Mouse (Mus musculus): Measurements from ENCODE around the gene 1700013G24Rik. TPM values are rescaled to one million over a fixed set of nuclear protein-coding genes. Genes with fewer than 3 reads are reported as not detected.

Gene 1700013G24Rik
- total and polyA plus RNA-seq, 2 experiments from 2014 or later = not detected

- ATAC-seq (no peak), DNase-seq (no peak)
- H3K36me3 ChIP-seq (ENCODE audit: insufficient read depth) = no peaks in the 10 kb centered on the region
- no peak overlapping the region for H3K9ac ChIP-seq
- no peaks in the 10 kb centered on the region for H3K4me1 ChIP-seq (ENCODE audit: insufficient read depth)
- TF ChIP-seq CTCF (IDR thresholded peaks at IDR 0.05; ENCODE audit: low read depth) = no peak
- H3K27ac ChIP-seq (ENCODE audit: low read depth, low read length) = no peak overlapping the region
- no peaks in the 10 kb centered on the region for H3K27me3 ChIP-seq (ENCODE audit: insufficient read depth, low read length)
- H3K4me2 ChIP-seq (ENCODE audit: low read depth) = no peak overlapping the region
- no peak overlapping the region for H3K4me3 ChIP-seq (ENCODE audit: low read depth, low read length)
- WGBS = 60% methylated on average over 8 of the region's 8 CpGs
- no peaks in the 10 kb centered on the region for H3K9me3 ChIP-seq (ENCODE audit: low read length)
These were observed 36.9 kb downstream of the 1700013G24Rik start for GRCm38 (mm10) chr4:137489996-137490395.

DNA sequence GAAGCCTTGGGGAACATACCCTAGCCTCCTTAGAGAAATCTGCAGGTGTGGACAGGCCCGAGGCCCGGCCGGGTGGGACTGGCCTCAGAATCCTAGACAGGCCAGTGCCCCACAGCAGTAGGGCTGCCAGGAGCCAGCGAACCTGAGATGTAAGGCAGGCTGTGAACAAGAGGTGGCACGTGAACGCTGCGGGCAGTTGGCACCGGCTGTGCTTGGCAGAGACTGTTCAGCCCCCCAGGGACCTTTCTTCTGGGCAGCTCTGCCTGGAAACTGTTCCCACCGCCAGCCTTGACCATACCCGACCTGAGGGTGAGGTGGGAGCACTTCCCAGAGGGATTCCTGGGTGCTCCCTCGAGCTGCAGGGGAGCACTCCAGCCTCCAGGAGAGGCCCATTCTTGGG lies 39.5 kb downstream of the 1700013G24Rik start:
- no peak for ATAC-seq
- DNase-seq = no peak
- no peak overlapping the region for H3K4me3 ChIP-seq (ENCODE audit: low read depth, low read length)

GRCm38 (mm10) chr4:137493187-137493586 lies 40.1 kb downstream of the 1700013G24Rik start:
- 95% methylated on average over 4 of the region's 4 CpGs for WGBS
- no peak overlapping the region for H3K27ac ChIP-seq (ENCODE audit: low read depth, low read length)
- ATAC-seq (no peak), DNase-seq (no peak)
- no peak overlapping the region for H3K4me3 ChIP-seq (ENCODE audit: low read depth, low read length)
- no peak overlapping the region for H3K4me2 ChIP-seq (ENCODE audit: low read depth)
- no peaks in the 10 kb centered on the region for H3K9me3 ChIP-seq (ENCODE audit: low read length)
- H3K4me1 ChIP-seq (ENCODE audit: insufficient read depth) = no peaks in the 10 kb centered on the region
- H3K9ac ChIP-seq = no peak overlapping the region
- H3K27me3 ChIP-seq (ENCODE audit: insufficient read depth, low read length) = no peaks in the 10 kb centered on the region
- H3K36me3 ChIP-seq (ENCODE audit: insufficient read depth) = no peaks in the 10 kb centered on the region
- TF ChIP-seq CTCF (IDR thresholded peaks at IDR 0.05; ENCODE audit: low read depth) = no peak

More for the DNA sequence above, 39.5 kb downstream of the 1700013G24Rik start:
- TF ChIP-seq CTCF (IDR thresholded peaks at IDR 0.05; ENCODE audit: low read depth) = no peak
- no peaks in the 10 kb centered on the region for H3K27me3 ChIP-seq (ENCODE audit: insufficient read depth, low read length)
- no peaks in the 10 kb centered on the region for H3K9me3 ChIP-seq (ENCODE audit: low read length)
- H3K27ac ChIP-seq (ENCODE audit: low read depth, low read length) = no peak overlapping the region
- H3K36me3 ChIP-seq (ENCODE audit: insufficient read depth) = no peaks in the 10 kb centered on the region
- H3K9ac ChIP-seq = no peak overlapping the region
- 49% methylated on average over 11 of the region's 11 CpGs for WGBS
- no peaks in the 10 kb centered on the region for H3K4me1 ChIP-seq (ENCODE audit: insufficient read depth)
- H3K4me2 ChIP-seq (ENCODE audit: low read depth) = no peak overlapping the region

- 13% methylated on average over 19 of the region's 19 CpGs for WGBS
- no peak overlapping the region for H3K27ac ChIP-seq (ENCODE audit: low read depth, low read length)
- no peak overlapping the region for H3K4me2 ChIP-seq (ENCODE audit: low read depth)
These were observed 41.8 kb downstream of the 1700013G24Rik start for GRCm38 (mm10) chr4:137494751-137495500.

GRCm38 (mm10) chr4:137495501-137496100 lies 42.5 kb downstream of the 1700013G24Rik start:
- Histone ChIP-seq H3K4me2 (ENCODE audit: low read depth) (no peak overlapping the region), H3K4me1 (ENCODE audit: insufficient read depth) (no peaks in the 10 kb centered on the region)
- ATAC-seq = no peak

More at GRCm38 (mm10) chr4:137494751-137495500, 41.8 kb downstream of the 1700013G24Rik start:
- DNase-seq (peak; percentile 51), ATAC-seq (peak; percentile 71)
- TF ChIP-seq CTCF (IDR thresholded peaks at IDR 0.05; ENCODE audit: low read depth) = no peak
- H3K4me3 ChIP-seq (ENCODE audit: low read depth, low read length) = no peak overlapping the region
- H3K27me3 ChIP-seq (ENCODE audit: insufficient read depth, low read length) = no peaks in the 10 kb centered on the region
- no peaks in the 10 kb centered on the region for H3K36me3 ChIP-seq (ENCODE audit: insufficient read depth)
- no peaks in the 10 kb centered on the region for H3K4me1 ChIP-seq (ENCODE audit: insufficient read depth)
- H3K9ac ChIP-seq = no peak overlapping the region
- H3K9me3 ChIP-seq (ENCODE audit: low read length) = no peaks in the 10 kb centered on the region

DNA sequence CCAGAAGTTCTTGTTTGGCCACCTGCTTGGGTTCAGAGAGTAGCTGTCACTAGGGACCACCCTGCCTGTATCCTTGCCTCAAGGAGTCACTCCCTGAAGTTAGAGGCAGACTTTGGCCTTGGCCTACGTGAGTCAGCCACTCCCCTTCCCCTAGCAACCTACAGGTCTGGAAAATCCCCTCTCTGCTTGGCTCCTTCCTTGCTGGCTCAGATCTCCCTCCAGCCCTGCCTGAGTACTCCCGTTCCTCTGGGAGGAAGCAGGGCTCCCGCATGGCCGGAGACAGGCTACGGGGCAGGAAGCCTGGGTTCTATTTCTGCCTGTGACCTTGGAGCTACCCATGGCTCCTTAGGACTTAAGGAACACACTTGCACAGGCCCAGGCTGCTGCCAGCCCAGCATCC lies 44.3 kb downstream of the 1700013G24Rik start:
- ATAC-seq (no peak), DNase-seq (no peak)
- 76% methylated on average over 5 of the region's 5 CpGs for WGBS

More at GRCm38 (mm10) chr4:137495501-137496100, 42.5 kb downstream of the 1700013G24Rik start:
- H3K4me3 ChIP-seq (ENCODE audit: low read depth, low read length) = no peak overlapping the region
- no peak overlapping the region for H3K27ac ChIP-seq (ENCODE audit: low read depth, low read length)
- H3K27me3 ChIP-seq (ENCODE audit: insufficient read depth, low read length) = no peaks in the 10 kb centered on the region
- 64% methylated on average over 6 of the region's 6 CpGs for WGBS
- H3K36me3 ChIP-seq (ENCODE audit: insufficient read depth) = no peaks in the 10 kb centered on the region
- no peak for DNase-seq
- no peaks in the 10 kb centered on the region for H3K9me3 ChIP-seq (ENCODE audit: low read length)
- H3K9ac ChIP-seq = no peak overlapping the region
- TF ChIP-seq CTCF (IDR thresholded peaks at IDR 0.05; ENCODE audit: low read depth) = no peak

More for the DNA sequence above, 44.3 kb downstream of the 1700013G24Rik start:
- Histone ChIP-seq H3K4me3 (ENCODE audit: low read depth, low read length) (no peak overlapping the region), H3K9ac (no peak overlapping the region), H3K27ac (ENCODE audit: low read depth, low read length) (no peak overlapping the region), H3K27me3 (ENCODE audit: insufficient read depth, low read length) (no peaks in the 10 kb centered on the region), H3K9me3 (ENCODE audit: low read length) (no peaks in the 10 kb centered on the region), H3K4me1 (ENCODE audit: insufficient read depth) (no peaks in the 10 kb centered on the region), H3K36me3 (ENCODE audit: insufficient read depth) (no peaks in the 10 kb centered on the region), H3K4me2 (ENCODE audit: low read depth) (no peak overlapping the region)
- TF ChIP-seq CTCF (IDR thresholded peaks at IDR 0.05; ENCODE audit: low read depth) = no peak

Measured in forebrain, postnatal 0 days (tissue).